Mouse (Mus musculus) adrenal gland, adult 2 months (tissue): ENCODE data around the gene Qdpr. TPM values are rescaled to one million over a fixed set of nuclear protein-coding genes. Genes with fewer than 3 reads are reported as not detected.
A peak's percentile ranks its signal among the peaks of the same experiment; 100 is the strongest.
"Not testable (repeated sequence)": the region's sequence is repeated elsewhere in the genome, so short reads cannot be mapped to it uniquely, and the experiment has no call there.

ENCODE experiments used
- DNase-seq: peaks from one replicate; pipeline ENCODE4 v3.0.0; 2021
- polyA plus RNA-seq: library from polyadenylated mRNA; depleted of rRNA; stranded (reverse); fragments of >200 nt; gene quantifications from 2 replicates; pipeline ENCODE4 v1.2.3, GENCODE M21; 2012
- total RNA-seq, 2 experiments: library from RNA; stranded (reverse); gene quantifications; 2 replicates each; pipeline ENCODE4 v1.2.3; 2021

Gene Qdpr
- total and polyA plus RNA-seq, 3 experiments = 91.6 to 138 (median 106) TPM

DNA sequence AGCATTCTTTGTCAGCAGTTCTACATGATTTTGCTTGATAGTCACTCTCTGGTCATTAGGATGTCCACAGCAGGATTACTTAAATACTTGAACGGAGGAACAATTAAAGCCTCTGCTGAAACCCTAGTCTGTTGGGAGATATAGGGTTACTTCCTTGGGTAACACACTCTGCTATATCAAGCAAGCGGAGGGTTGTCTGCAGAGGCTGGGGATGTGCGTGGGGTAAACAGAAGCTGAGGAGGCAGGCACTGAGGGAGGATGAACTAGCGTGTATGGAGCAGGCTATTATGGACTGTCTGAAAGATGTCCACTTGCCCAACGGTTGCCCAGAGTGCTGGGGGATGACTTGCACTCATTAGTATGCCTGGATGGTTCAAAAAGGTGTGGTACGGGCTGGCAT, 3.4 kb upstream of the Qdpr start, which contains the start of gene Clrn2:
Clrn2 (plus strand) TSS at position 301 of the 400 bp plus-strand sequence.
- no peak for DNase-seq

DNA sequence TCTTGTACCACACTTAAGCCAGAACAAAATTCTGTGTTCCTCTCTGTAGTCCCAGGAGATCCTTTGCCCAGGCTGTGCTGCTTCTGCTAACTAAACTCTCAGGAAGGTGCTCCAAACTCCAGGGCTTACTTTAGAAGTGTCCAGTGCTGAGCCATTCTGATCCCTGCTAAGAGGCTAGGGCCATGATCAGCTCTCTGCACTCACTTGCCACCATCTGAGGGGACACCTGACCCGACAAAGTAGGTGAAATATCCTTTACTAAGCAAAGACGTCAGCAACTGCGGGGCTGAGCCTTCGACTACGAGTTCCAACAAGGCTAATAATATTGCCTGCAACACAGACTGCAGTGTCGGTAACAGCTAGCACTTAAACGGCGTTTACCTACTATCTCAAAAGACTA, 830 bp downstream of the Qdpr start:
- no peak for DNase-seq

DNA sequence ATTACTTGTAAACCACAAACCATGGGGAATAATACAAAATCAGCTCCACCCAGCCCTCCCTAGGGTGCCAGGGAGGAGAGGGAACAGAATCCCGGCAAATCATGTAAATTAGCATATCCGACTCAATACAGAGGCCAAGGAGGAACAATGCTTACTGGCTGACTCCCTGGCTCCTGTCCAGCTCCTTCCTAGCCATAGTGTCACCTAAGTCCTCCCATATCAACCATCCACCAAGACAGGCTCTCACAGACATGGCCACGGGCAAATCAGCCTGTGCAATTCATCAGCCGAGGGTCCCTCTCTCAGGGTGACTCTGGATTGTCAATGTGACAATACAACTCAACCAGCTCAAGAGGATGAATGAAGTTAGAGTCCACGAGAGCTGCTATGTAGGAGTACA, 1.4 kb downstream of the Qdpr start:
- DNase-seq = no peak

DNA sequence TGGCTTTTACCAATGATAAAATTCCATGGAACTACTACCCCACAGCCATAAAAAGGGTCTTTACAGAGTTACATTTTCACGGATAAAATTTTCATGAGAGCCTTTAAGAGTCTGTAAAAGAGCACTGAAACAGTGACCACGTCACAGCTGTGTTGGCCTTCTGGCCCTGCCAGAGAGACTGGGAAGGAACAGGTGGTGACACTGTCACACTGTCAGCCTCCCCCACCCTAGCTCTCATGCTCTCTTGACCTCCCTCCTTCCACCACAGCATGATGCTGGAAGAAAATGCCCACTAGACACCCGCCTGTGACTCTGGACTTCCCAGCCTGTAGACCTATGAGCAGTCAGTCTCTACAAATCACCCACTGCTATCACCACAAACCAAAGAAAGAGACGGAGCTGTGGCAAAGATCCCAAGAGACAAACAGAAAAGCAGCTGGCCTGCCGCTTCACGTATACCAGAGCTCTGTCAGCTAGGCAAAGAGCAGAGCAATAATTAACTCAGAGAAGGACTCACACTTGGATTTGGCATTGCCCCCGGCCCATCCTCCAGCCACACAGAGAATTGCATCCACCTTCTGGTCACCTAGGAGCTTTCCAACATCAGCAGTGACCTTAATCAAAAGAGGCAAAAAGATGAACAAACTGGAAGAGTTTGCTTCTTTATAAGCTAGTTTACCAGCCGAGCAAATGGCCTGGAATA, 5.8 kb downstream of the Qdpr start:
- no peak for DNase-seq

DNA sequence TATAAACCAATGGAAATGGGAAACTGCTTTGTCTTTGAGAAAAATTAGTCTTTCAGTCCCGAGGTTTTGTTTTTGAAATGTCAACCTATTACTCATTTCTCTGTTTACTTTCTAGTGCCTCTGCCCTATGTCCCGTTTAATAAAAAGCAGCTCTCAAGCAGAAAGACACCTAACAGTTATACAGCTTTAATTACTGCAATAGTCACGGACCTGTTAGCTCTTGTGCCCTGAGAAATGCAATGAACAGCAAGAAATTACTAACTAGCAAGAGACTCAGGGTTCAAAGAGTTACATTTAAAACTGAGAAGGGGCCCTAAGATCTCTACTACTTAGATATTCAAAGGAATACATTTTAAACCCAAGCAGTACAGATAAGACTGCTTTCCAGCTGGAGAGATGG, 8.3 kb downstream of the Qdpr start:
- DNase-seq = no peak

DNA sequence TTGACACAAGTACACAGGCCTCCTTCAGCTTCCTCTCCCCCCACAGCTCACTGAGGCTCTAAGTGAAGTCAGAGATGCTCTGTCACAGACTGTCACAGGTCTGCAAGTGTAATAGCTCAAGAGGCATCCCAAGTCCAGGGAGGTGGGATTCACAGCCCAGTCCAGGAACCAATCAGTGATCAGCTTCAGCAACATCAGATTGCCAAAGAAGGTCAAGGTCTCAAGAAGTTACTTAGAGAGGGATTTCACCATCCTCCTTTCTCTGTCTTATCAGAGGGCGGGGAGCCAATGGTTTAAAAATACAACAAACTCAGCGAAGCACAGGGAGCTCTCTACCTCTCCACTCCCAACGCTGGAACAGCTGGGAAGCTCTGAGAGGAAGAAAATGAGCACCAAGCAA, 8.9 kb downstream of the Qdpr start:
- DNase-seq = peak; percentile 50

DNA sequence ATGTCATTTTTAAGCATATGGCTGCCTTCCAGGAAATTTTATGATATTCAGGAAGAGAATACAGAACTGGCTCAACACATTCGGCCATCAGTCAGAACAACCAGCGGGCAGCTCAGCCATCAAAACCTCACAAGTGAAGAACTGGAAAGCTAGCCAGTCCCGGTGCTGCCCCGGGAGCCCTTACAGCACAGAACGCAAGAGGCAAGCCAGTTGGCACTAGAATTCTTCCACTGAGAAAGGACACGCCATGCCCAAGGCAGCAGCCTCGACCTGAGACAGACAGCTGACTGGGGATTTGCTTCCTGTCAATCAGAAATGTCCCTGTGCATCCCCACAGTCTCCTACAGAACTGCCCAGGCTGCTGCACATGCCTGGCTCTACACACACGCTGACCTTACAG, 11.7 kb downstream of the Qdpr start:
- DNase-seq = no peak

DNA sequence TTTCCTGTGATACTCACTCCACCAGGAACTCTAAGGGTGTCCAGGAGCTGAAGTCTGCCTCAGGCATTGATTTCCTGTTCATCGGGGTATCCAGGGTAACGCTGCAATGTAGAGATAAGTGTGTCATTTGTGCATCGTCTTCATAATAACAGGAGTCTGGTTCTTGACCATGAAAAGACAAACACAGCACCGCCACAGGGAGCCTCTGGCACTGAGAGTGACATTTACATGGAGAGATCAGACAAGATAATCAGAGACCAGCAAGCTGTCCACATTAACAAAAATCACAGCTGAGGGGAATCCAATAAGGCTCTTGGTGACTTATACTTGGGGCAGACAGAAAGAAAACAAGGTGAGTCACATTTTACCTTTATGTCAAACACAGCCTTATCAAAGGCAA, 12.2 kb downstream of the Qdpr start:
- DNase-seq = no peak

DNA sequence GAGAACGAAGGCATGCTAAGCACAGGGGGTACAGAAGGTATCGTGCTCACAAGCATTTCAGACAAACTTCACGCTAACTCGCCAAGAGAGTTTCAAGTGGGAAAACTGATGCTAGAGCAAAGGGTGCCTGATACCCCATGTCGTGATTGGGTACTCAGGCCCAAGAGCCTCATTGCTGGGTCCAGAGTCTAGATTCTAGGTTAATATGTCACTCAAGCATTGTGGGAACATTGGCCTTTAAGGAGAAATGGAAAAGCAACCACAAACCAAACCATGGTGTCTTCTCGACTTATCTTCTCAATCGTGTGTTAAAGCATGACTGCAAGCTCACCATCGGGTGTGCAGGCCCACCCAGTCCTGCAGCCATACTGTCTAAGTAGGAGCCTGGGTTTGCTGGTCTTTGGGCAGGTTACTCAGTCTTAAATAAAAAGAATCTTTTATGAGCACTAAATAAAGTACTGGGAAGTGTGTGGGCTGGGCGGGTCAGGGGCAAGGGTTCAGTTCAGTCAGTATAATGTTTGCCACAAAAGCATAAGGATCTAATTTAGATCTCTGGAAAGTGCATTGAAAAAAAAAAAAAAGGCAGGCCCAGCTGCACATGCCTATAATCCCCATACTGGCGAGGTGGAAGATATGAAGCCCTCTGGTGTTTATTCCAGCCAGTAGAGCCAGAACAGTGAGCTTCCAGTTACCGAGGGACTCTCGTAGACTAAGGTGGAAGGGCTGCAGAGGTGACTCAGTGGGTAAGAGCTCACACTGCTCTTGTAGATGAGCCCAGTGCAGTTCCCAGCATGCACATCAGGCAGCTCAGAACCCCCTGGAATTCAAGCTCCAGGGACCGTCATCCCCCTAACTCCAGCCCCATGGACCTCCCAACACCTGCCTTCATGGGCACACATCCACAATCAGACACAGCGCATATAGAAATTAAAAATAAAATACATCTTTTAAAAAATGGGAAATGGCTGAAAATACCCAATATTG, 13.8 kb downstream of the Qdpr start:
- no peak for DNase-seq

DNA sequence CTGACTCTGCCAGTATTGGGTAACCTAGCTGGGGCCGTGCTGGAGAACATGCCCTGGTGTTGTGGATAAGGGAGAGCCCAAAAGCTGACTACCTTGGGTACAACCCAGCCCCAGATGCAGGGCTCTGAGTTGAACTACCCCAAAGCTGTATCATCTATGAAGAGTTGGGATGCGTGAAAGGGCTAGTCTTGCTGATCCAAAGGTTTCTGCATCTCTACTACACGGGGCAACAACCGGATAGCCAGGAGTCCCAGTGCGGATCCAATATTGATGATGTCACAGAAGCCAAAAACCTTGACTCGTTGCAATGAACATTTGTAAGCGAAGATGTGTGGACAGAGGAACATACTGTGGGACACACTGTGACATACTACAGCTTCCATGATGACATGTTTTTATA, 22.1 kb downstream of the Qdpr start:
- DNase-seq = no peak

DNA sequence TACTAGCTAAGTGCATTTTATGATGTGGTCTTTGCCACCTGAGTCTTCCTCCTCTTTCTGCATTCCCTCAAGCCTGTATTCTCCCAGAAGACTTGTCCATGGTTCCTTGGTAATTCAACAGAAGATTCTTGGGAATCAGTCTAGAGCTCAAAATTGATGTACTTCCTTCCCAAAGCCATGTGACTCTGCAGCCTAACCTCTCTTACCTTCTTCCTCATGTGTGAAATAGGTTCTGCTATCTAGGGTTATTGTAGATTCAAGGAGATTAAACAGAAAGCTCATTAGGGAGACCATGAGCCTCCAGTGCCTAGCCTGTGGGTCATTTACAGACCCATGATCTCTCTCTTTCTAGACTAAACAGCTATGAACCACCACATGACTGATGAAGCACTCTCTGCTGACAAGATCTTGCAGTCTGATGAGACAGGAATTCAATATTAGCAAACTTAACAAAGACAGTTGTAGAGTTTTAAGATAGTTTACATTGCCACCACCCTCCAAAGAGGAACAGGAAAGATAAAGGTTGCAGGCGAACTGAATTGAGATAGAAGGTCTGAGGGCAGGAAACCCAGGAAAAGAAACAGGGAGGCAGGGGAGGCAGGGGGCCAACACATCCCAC, 23.5 kb downstream of the Qdpr start:
- DNase-seq = no peak

DNA sequence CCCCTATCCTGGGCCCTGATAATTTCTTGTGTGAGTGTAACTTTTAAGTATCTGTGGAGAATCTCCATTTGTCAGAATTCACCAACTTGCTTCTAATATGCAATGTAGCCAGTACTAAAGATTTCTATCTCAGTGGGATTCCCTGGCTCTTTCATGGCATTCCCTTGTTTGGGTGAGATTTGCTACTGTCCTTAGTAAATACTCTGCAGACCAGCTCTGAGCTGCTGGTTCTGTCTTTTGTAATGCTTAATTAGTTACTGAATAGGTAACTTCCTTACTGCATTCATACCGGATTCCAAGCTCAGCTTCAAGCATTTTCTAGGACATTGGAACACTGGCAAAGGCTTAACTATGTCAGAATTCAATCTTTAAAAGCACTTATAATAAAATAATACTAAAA, 24.3 kb downstream of the Qdpr start:
- not testable (repeated sequence) for DNase-seq

DNA sequence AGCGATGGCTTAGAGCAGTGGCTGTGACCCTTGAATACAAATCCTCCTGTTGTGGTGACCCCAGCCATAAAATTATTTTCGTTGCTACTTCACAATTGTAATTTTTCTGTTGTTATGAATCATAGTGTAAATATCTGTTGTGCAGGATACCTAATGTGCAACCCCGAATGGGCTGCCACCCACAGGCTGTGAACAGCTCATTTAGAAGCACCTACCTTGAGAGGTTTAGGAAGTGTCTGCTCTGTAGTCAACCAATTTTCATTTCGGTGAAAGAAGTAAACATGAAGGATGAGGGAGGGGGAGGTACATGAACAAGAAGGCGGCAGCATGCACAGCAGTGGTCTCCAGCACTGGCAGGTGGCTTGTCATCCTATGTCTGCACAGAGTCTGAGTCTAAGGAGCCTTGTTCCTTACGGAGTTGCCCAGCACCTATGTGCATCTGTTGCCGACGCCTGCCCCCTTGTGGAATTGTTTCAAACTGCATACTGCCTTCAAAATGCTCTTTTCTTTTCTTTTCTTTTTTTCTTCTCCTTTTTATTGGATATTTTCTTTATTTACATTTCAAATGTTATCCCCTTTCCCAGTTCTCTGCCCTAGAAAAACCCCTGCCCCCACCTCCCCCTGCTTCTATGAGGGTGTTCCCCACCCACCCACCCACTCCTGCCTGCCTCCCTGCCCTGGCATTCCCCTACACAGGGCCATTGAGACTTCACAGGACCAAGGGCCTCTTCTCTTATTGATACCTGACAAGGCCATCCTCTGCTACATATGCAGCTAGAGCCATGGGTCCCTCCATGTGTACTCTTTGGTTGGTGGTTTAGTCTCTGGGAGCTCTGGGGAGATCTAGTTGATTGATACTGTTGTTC, 25.8 kb downstream of the Qdpr start:
- peak; percentile 25 for DNase-seq

DNA sequence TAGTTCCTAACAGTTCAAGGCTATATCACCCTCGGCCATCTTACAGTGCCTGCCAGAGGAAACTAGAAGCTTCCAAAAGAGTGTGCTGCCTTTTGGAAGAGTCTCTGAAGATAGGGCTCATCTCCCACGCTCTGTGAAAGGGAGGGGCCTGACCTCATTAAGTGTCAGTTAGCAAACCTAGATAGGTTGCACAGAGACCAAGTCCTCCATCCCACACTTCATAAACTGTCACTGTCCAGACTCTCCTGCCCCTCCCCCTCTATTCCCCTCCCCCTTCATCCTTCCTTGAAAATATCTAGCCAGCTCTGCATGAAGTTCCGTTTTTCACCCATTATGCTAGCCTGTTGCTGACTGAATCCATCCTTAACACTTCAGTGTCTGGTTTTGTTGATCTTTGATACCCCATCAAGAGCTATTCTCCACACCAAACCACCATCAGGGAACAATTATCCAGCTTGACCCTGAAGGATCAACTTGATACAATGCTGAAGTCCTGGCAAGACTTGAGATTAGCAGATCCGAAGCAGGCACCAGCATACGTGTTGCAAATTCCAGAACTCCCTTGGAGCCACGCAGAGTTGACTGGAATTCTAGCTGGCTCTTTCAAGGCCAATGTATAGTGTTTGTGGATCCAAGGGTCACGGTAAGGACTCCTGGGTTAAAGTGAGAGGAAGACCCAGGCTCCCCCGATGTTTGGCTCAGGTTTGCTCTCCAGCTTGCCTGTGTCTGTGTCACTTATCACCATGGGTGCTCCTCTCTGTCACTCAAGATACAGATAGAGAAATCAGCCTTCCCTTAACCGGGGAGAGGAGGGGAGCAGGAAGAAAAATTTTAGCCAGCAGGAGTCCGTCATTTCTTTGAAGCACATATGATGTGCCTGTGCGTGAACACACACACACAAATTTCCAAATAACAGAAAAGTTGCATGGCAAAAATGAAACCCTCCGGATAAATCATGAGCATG, 27.9 kb downstream of the Qdpr start:
- no peak for DNase-seq

DNA sequence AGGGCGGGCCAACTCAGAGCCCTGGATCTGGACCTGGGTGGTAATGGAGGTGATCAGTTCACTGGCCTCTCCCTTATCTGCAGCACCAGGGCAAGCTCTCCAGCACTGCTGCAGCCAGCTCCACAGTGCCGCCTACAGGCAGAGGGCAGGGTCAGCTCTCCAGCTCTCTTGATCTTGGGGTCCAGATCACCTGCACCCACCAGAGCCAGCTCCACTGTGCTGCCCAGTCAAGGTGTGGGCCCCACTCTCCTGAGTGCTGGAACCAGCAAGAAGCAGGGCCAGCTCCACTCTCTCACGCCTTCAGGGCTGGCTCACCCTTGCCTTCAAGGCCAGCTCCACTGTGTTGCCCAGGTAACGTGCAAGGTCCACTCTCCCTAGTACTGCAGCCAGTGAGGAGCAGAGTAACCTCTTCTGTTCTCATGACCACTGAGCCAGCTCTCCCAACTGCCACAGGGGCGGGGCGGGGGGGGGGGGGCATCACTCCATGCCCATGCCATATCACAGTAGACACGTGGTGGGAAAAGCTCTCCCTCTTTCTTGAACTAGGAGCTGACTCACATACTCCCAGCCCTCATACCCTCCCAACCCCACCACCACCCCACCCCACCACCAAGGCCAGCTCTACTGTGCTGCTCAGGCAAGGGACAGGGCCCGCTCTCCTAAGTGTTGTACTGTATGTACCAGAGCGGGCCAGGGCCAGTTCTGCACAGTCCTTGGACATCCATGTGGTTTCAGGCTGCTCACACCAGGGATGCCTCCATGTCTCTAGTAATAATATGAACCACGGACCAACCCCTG, 30.0 kb downstream of the Qdpr start:
- peak; percentile 30 for DNase-seq

DNA sequence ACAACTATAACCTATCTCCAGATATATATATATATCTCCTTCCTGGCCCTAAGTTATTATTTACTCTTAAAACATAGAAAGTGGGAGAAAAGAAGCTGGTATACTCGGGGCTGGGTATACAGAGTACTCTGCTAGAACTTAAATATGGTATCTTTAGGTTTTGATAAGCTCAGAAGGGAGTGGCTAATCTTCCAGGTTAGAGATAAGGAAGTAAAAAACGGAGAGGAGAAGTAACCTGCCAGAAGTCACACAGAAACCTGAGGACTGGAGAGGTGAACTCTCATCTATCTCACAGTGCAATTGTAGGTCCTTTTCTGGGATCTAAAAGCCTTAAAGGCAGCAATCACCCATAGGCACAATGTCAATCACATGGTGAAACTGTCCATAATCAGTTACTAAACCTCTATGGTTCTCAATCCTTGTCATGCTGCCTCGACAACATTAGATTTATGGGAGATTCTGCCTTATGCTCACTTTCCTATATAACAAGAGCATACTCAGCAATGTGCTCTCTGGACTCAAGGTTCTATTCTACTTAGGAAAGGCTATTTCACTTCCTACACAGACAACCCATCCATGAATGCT, 32.1 kb downstream of the Qdpr start:
- DNase-seq = no peak

DNA sequence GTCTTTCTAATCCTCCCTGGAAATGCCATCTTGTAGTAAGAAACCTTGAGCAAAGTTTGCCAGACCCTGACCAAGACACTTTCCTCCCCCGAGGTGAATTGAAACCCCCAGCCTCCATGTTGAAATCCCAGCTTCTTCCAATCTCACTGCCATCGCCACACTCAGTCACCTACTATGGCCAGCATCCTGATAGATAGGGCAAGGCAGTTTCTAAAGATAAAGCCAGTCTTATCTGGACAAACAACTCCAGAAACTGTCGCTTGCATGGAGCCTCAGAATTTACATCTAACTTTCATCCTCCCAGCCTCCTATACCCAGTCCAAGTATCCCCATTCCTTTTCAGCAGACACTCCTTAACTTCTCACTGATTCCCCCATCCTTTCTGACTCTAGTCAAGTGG, 33.6 kb downstream of the Qdpr start:
- DNase-seq = no peak

DNA sequence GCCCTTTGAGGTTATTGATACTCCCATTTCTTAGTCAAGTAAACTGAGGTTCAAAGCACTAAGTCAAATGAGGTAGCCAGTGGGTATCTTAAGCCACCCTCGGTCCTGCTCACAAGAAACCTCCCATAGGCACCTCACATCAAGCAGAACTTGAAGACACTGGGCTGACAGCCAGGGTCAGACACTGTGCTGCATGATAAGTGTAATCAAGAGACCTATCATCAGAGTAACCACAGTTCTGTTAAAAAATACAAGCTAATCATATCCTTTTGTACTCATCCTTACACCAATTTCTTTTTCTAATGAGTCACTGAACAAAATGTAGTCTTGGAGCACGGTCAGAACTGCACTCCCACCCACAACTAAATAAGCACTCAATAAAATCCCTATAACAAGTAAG, 43.9 kb downstream of the Qdpr start:
- DNase-seq = no peak

DNA sequence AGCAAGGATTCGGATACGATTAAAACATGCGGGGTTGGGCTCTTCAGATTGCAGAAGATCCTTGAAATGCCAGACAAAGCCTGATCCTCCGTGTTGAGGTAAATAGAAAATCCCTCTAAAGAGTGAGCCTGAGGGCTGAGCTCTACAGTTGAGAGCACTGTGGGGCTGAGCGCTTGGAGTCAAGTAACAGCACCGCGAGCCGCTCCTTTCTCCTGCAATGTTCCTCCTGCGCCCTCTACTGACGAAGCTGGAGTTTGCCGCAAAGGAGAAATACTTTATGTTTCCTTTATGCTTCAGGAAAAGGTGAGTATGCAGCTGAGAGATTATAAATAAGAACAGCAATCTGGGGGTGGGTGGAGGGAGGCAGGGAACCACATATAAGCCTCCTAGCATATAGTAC, 47.4 kb downstream of the Qdpr start:
- DNase-seq = peak; percentile 69
